Mouse (Mus musculus) embryonic fibroblast, embryonic 13.5 days (primary cell): ENCODE measurements around the gene Clec12b.

Experiments
- CTCF ChIP-seq: IDR thresholded peaks from 2 replicates; pipeline ENCODE4 v1.5.1; 2011; ENCODE audit warnings: mild to moderate bottlenecking, control low read depth, low read length, moderate library complexity, borderline replicate concordance; ENCODE audit not compliant: insufficient read depth
- POLR2A ChIP-seq: IDR thresholded peaks from 2 replicates; pipeline ENCODE4 v1.6.1; 2011; ENCODE audit warnings: low read depth, mild to moderate bottlenecking, control low read depth, low read length, moderate library complexity

DNA sequence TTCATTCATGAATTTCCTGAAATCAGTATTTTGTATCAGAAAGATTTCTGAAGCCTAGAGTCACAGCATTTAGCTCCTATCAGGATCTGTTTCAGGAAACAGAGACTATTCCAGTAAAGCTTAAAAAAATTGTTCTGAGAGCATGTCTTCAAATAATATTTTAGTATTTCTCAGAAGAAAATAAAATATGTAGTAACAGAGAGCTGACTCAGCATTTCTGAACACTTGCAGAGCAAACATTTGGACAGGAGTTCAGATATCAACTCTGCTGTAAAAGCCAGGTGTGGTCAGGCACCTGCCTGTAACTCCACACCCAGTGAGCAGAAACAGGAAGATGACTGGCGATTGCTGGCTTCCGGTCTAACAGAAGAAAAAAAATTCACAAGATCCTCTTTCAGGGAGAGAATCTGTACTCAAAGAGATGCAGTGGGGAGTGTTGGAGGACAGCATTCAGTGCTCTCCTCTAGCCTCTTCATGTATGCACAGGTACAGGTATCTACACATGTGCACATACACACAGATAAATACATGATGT is 10.7 kb downstream of the Clec12b start:
- no peak for TF ChIP-seq CTCF
- TF ChIP-seq POLR2A, result no peak
